Mouse (Mus musculus) CD4-positive helper T cell, adult 2 months (primary cell): ENCODE results near the gene Gm9958.

Experiments used
- DNase-seq: peaks from one replicate; pipeline ENCODE4 v3.0.0-alpha.2; 2012; ENCODE audit warnings: low read depth, missing footprints, low spot score

Gene Gm9958

GRCm38 (mm10) chr5:90405210-90405609 lies 38.2 kb downstream of the Gm9958 start:
- DNase-seq = no peak

- DNase-seq = no peak
Observed at GRCm38 (mm10) chr5:90414142-90414924, 47.3 kb downstream of the Gm9958 start.

- no peak for DNase-seq
Observed at GRCm38 (mm10) chr5:90414925-90415295, 47.9 kb downstream of the Gm9958 start.
